In the genomic region with DNA sequence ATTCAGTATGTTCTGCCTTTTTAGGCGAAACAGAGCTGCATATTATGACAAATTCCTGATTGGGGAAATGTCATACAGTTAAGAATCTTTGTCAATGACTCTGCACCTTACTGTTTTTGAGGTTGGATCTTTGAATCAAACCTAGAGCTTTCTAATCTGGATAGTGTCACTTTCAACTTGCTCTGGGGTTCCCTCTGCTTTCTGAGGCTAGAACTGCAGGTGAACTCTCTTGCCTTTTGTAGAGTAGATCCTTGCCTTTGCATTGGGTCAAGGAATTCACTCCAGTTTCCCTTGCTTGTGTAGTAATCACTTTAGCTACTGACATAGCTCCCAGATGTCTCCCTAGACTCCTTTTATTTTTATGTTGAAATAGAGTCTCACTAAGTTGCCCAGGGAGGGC, we compare ENCODE assay signal across 13 mouse cellular contexts.
DNase-seq lines count a peak whose midpoint lies in the region; ATAC-seq and TF ChIP-seq lines count a peak whose summit lies in the region.
"Had no signal": no experiment of that assay in that cellular context is flagged by ENCODE, and none has a peak within 500 bp of the region (broad histone marks: within the 10 kb centered on the region; RNA-seq: fewer than 3 reads in every experiment).

No protein-coding gene starts in this region.

- TF ChIP-seq EP300 in liver, postnatal 0 days (IDR thresholded peaks at IDR 0.05; ENCODE audit: low read depth) = no peak

- no peaks in the 10 kb centered on the region for H3K9me3 ChIP-seq in forebrain, postnatal 0 days (ENCODE audit: low read length)
- no peaks in the 10 kb centered on the region for H3K9me3 ChIP-seq in forebrain, embryonic 10.5 days
- H3K9me3 ChIP-seq in liver, postnatal 0 days (ENCODE audit: low read length) = no peaks in the 10 kb centered on the region
- no peaks in the 10 kb centered on the region for H3K9me3 ChIP-seq in liver, embryonic 12.5 days (replicated peaks)
- H3K9me3 ChIP-seq: limb, embryonic 10.5 days; midbrain, embryonic 12.5 days had no signal

- no peaks in the 10 kb centered on the region for H3K27me3 ChIP-seq in forebrain, postnatal 0 days (ENCODE audit: insufficient read depth, low read length)
- H3K27me3 ChIP-seq in forebrain, embryonic 10.5 days (ENCODE audit: poor library complexity, severe bottlenecking) = no peaks in the 10 kb centered on the region
- H3K27me3 ChIP-seq in liver, postnatal 0 days (ENCODE audit: insufficient read depth, low read length) = no peaks in the 10 kb centered on the region
- no peaks in the 10 kb centered on the region for H3K27me3 ChIP-seq in liver, embryonic 12.5 days (replicated peaks)
- H3K27me3 ChIP-seq: midbrain, embryonic 12.5 days had no signal

- H3K4me1 ChIP-seq in forebrain, postnatal 0 days (ENCODE audit: insufficient read depth) = no peaks in the 10 kb centered on the region
- H3K4me1 ChIP-seq in forebrain, embryonic 10.5 days = peaks cover 12% of the 10 kb centered on the region
- H3K4me1 ChIP-seq in liver, postnatal 0 days (ENCODE audit: insufficient read depth) = no peaks in the 10 kb centered on the region
- no peaks in the 10 kb centered on the region for H3K4me1 ChIP-seq in liver, embryonic 12.5 days
- H3K4me1 ChIP-seq: limb, embryonic 10.5 days had no signal

- no peak overlapping the region for H3K4me2 ChIP-seq in forebrain, postnatal 0 days (ENCODE audit: low read depth)
- H3K4me2 ChIP-seq in liver, postnatal 0 days (ENCODE audit: low read depth, low read length) = no peak overlapping the region
- H3K4me2 ChIP-seq in liver, embryonic 12.5 days = no peak overlapping the region
- H3K4me2 ChIP-seq: hindbrain, embryonic 14.5 days; midbrain, embryonic 12.5 days had no signal

- DNase-seq in forebrain, postnatal 0 days = no peak
- DNase-seq in forebrain, embryonic 10.5 days (ENCODE audit: extremely low spot score, low spot score) = no peak
- no peak for DNase-seq in liver, postnatal 0 days
- peak; percentile 14 for DNase-seq in ES-CJ7 (ENCODE audit: low read depth, low spot score)
- DNase-seq in kidney, postnatal 14 days = peak; percentile 36
- no peak for DNase-seq in retina, embryonic 14.5 days (ENCODE audit: low spot score)
- DNase-seq: layer of hippocampus, adult 9-11 months; thymus, postnatal 14 days had no signal

- H3K36me3 ChIP-seq in forebrain, postnatal 0 days (ENCODE audit: insufficient read depth) = no peaks in the 10 kb centered on the region
- H3K36me3 ChIP-seq in forebrain, embryonic 10.5 days (replicated peaks) = no peaks in the 10 kb centered on the region
- H3K36me3 ChIP-seq in liver, postnatal 0 days (replicated peaks; ENCODE audit: insufficient read depth, low read length) = no peaks in the 10 kb centered on the region
- H3K36me3 ChIP-seq in liver, embryonic 12.5 days = no peaks in the 10 kb centered on the region
- H3K36me3 ChIP-seq: limb, embryonic 10.5 days; midbrain, embryonic 12.5 days had no signal

- no peak overlapping the region for H3K27ac ChIP-seq in forebrain, postnatal 0 days (ENCODE audit: low read depth, low read length)
- no peak overlapping the region for H3K27ac ChIP-seq in forebrain, embryonic 10.5 days
- H3K27ac ChIP-seq in liver, postnatal 0 days (ENCODE audit: low read depth) = no peak overlapping the region
- no peak overlapping the region for H3K27ac ChIP-seq in liver, embryonic 12.5 days
- H3K27ac ChIP-seq: hindbrain, embryonic 14.5 days; limb, embryonic 10.5 days; midbrain, embryonic 12.5 days had no signal

- H3K9ac ChIP-seq in forebrain, postnatal 0 days = no peak overlapping the region
- H3K9ac ChIP-seq in liver, postnatal 0 days (replicated peaks) = no peak overlapping the region
- no peak overlapping the region for H3K9ac ChIP-seq in liver, embryonic 12.5 days
- H3K9ac ChIP-seq: hindbrain, embryonic 14.5 days; midbrain, embryonic 12.5 days had no signal

- 66% methylated on average over 1 of the region's 1 CpGs for WGBS in forebrain, postnatal 0 days
- 75% methylated on average over 1 of the region's 1 CpGs for WGBS in forebrain, embryonic 10.5 days
- WGBS in liver, postnatal 0 days (ENCODE audit: insufficient replicate concordance) = 47% methylated on average over 1 of the region's 1 CpGs
- 43% methylated on average over 1 of the region's 1 CpGs for WGBS in liver, embryonic 12.5 days (ENCODE audit: insufficient replicate concordance)

- TF ChIP-seq CTCF in forebrain, postnatal 0 days (IDR thresholded peaks at IDR 0.05; ENCODE audit: low read depth) = 0 out of 2 replicates have a peak, but pooled peaks have one; percentile 24
- TF ChIP-seq CTCF in liver, postnatal 0 days (IDR thresholded peaks at IDR 0.05; ENCODE audit: low read depth) = peak; percentile 28; the same call in 1 of the 2 replicates

- ATAC-seq in forebrain, postnatal 0 days = no peak
- no peak for ATAC-seq in liver, postnatal 0 days
- ATAC-seq in liver, embryonic 12.5 days = no peak
- ATAC-seq in CD4-positive, CD25-positive, alpha-beta regulatory T cell, adult 4 months = no peak

- H3K4me3 ChIP-seq in forebrain, postnatal 0 days (ENCODE audit: low read depth, low read length) = no peak overlapping the region
- no peak overlapping the region for H3K4me3 ChIP-seq in forebrain, embryonic 10.5 days
- no peak overlapping the region for H3K4me3 ChIP-seq in liver, postnatal 0 days (ENCODE audit: low read depth, low read length)
- no peak overlapping the region for H3K4me3 ChIP-seq in liver, embryonic 12.5 days
- H3K4me3 ChIP-seq: limb, embryonic 10.5 days; midbrain, embryonic 12.5 days had no signal

Comparison
In these comparisons a context has a peak if more than half of its experiments do, and no peak if none do; other contexts are left out.
1. DNase-seq: peak in ES-CJ7 (single experiment) and kidney, postnatal 14 days (single experiment); none in forebrain, postnatal 0 days (single experiment), forebrain, embryonic 10.5 days (single experiment), liver, postnatal 0 days (single experiment) and retina, embryonic 14.5 days (single experiment).